Mouse (Mus musculus): ENCODE measurements around the gene Rab33b. TPM values are rescaled to one million over a fixed set of nuclear protein-coding genes. Genes with fewer than 3 reads are reported as not detected.

The Rab33b gene
- polyA plus RNA-seq, 1 experiment from 2014 or later: 4.7 TPM

DNA sequence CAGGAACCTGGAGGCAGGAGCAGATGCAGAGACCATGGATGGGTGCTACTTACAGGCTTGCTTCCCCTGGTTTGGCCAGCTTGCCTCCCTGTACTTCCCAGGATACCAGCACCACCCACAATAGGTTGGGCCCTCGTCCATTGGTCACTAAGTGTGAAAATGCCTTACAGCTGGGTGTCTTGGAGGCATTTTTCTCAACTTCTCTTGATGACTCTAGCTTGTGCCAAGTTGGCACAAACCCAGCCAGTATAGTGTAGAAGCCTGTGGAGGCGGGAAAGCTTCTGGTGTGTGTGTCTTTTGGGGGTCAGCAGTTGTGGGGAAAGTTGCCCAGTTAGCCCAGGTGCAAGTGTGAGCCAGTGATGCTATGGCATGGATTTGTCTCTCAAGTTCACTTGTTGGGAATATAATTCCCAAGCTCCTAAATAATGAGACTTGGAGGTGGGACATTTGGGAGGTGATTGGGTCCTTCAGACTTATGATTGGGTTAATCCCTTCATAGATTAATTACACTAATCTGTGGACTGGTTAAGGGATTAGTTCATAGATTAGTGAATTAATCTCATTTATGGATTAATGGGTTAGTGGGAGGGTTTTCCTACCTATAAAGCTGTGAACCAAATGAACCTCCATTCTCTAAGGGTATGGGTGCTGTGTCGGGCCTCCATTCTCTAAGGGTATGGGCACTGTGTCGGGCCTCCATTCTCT lies 2.9 kb downstream of the Rab33b start:
- ATAC-seq (ENCODE audit: insufficient read depth): no peak
- Histone ChIP-seq H3K27me3 (no peaks in the 10 kb centered on the region), H3K9me3 (replicated peaks) (no peaks in the 10 kb centered on the region), H3K4me1 (replicated peaks) (peaks cover 25% of the 10 kb centered on the region), H3K4me3 (replicated peaks) (no peak overlapping the region), H3K36me3 (replicated peaks) (no peaks in the 10 kb centered on the region), H3K9ac (no peak overlapping the region), H3K4me2 (no peak overlapping the region), H3K27ac (replicated peaks) (no peak overlapping the region)
- 72% methylated on average over 4 of the region's 4 CpGs for WGBS (ENCODE audit: insufficient replicate concordance)

GRCm38 (mm10) chr3:51490088-51490753 lies 6.5 kb downstream of the Rab33b start:
- Histone ChIP-seq H3K4me3 (replicated peaks) (no peak overlapping the region), H3K4me1 (replicated peaks) (peaks cover 8% of the 10 kb centered on the region), H3K36me3 (replicated peaks) (peaks cover 11% of the 10 kb centered on the region), H3K9me3 (replicated peaks) (no peaks in the 10 kb centered on the region), H3K4me2 (no peak overlapping the region), H3K27me3 (no peaks in the 10 kb centered on the region), H3K27ac (replicated peaks) (no peak overlapping the region), H3K9ac (no peak overlapping the region)
- WGBS (ENCODE audit: insufficient replicate concordance): 69% methylated on average over 7 of the region's 7 CpGs
- no peak for ATAC-seq (ENCODE audit: insufficient read depth)

- Histone ChIP-seq H3K27ac (replicated peaks) (no peak overlapping the region), H3K4me2 (no peak overlapping the region), H3K36me3 (replicated peaks) (peaks cover 11% of the 10 kb centered on the region), H3K9me3 (replicated peaks) (no peaks in the 10 kb centered on the region), H3K4me1 (replicated peaks) (no peaks in the 10 kb centered on the region), H3K9ac (no peak overlapping the region), H3K27me3 (no peaks in the 10 kb centered on the region), H3K4me3 (replicated peaks) (no peak overlapping the region)
- 79% methylated on average over 13 of the region's 13 CpGs for WGBS (ENCODE audit: insufficient replicate concordance)
- ATAC-seq (ENCODE audit: insufficient read depth): no peak
Measured at GRCm38 (mm10) chr3:51493272-51493838, 9.6 kb downstream of the Rab33b start.

- Histone ChIP-seq H3K27me3 (no peaks in the 10 kb centered on the region), H3K4me2 (no peak overlapping the region), H3K36me3 (replicated peaks) (peaks cover 11% of the 10 kb centered on the region), H3K9me3 (replicated peaks) (no peaks in the 10 kb centered on the region), H3K9ac (no peak overlapping the region), H3K4me1 (replicated peaks) (no peaks in the 10 kb centered on the region), H3K27ac (replicated peaks) (no peak overlapping the region), H3K4me3 (replicated peaks) (no peak overlapping the region)
- no peak for ATAC-seq (ENCODE audit: insufficient read depth)
- WGBS (ENCODE audit: insufficient replicate concordance): 77% methylated on average over 2 of the region's 2 CpGs
Measured at GRCm38 (mm10) chr3:51494466-51494865, 10.7 kb downstream of the Rab33b start.

GRCm38 (mm10) chr3:51495646-51496045 lies 11.9 kb downstream of the Rab33b start:
- Histone ChIP-seq H3K27ac (replicated peaks) (no peak overlapping the region), H3K36me3 (replicated peaks) (peaks cover 11% of the 10 kb centered on the region), H3K9ac (no peak overlapping the region), H3K9me3 (replicated peaks) (no peaks in the 10 kb centered on the region), H3K27me3 (no peaks in the 10 kb centered on the region), H3K4me2 (no peak overlapping the region), H3K4me3 (replicated peaks) (no peak overlapping the region), H3K4me1 (replicated peaks) (no peaks in the 10 kb centered on the region)
- WGBS (ENCODE audit: insufficient replicate concordance): 71% methylated on average over 9 of the region's 9 CpGs
- ATAC-seq (ENCODE audit: insufficient read depth): no peak

GRCm38 (mm10) chr3:51497978-51498377 lies 14.3 kb downstream of the Rab33b start:
- peaks cover 11% of the 10 kb centered on the region for H3K36me3 ChIP-seq (replicated peaks)

GRCm38 (mm10) chr3:51498659-51499058 lies 14.9 kb downstream of the Rab33b start:
- Histone ChIP-seq H3K4me2 (no peak overlapping the region), H3K9me3 (replicated peaks) (no peaks in the 10 kb centered on the region), H3K36me3 (replicated peaks) (peaks cover 6% of the 10 kb centered on the region), H3K4me1 (replicated peaks) (no peaks in the 10 kb centered on the region), H3K27ac (replicated peaks) (no peak overlapping the region), H3K4me3 (replicated peaks) (no peak overlapping the region), H3K9ac (no peak overlapping the region), H3K27me3 (no peaks in the 10 kb centered on the region)
- no peak for ATAC-seq (ENCODE audit: insufficient read depth)
- WGBS (ENCODE audit: insufficient replicate concordance): 59% methylated on average over 5 of the region's 5 CpGs

More at GRCm38 (mm10) chr3:51497978-51498377, 14.3 kb downstream of the Rab33b start:
- H3K9ac ChIP-seq: no peak overlapping the region
- no peak overlapping the region for H3K27ac ChIP-seq (replicated peaks)
- no peaks in the 10 kb centered on the region for H3K27me3 ChIP-seq
- no peak overlapping the region for H3K4me3 ChIP-seq (replicated peaks)
- WGBS (ENCODE audit: insufficient replicate concordance): 70% methylated on average over 1 of the region's 1 CpGs
- H3K9me3 ChIP-seq (replicated peaks): no peaks in the 10 kb centered on the region
- no peaks in the 10 kb centered on the region for H3K4me1 ChIP-seq (replicated peaks)
- ATAC-seq (ENCODE audit: insufficient read depth): no peak
- H3K4me2 ChIP-seq: no peak overlapping the region

- no peaks in the 10 kb centered on the region for H3K4me1 ChIP-seq (replicated peaks)
- no peaks in the 10 kb centered on the region for H3K9me3 ChIP-seq (replicated peaks)
- no peak overlapping the region for H3K9ac ChIP-seq
- no peak for ATAC-seq (ENCODE audit: insufficient read depth)
- no peak overlapping the region for H3K4me3 ChIP-seq (replicated peaks)
- WGBS (ENCODE audit: insufficient replicate concordance): 60% methylated on average over 4 of the region's 4 CpGs
- no peaks in the 10 kb centered on the region for H3K36me3 ChIP-seq (replicated peaks)
- no peak overlapping the region for H3K4me2 ChIP-seq
- no peak overlapping the region for H3K27ac ChIP-seq (replicated peaks)
- H3K27me3 ChIP-seq: no peaks in the 10 kb centered on the region
Measured at GRCm38 (mm10) chr3:51499876-51500275, 16.2 kb downstream of the Rab33b start.

DNA sequence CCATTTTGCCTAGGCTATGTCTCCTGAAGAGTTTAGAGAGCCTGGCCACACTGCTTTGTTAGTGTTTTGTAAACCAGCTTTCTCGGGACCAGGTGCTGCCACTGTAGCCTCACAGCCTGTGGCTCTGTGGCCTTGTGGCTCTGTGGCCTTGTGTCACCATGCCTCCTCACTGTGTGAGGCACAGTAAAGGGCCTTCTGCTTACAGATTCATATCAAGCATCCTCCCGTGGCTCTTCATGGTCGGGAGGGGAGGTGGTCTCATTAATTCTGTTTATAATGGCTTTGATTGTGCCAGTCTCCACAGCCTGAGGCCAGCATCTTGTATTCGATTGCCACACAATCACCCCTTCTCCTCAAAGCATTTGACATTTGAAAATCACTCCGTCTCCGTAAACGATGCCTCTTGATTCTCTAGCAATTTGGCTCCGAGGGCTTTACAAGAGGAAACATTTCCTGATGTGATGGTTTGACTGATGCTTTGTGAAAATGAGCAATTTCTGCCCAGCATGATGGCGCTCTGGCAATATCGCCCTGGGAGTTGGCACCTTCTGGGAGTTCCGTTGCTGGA lies 20.7 kb downstream of the Rab33b start:
- Histone ChIP-seq H3K4me3 (replicated peaks) (no peak overlapping the region), H3K4me2 (no peak overlapping the region), H3K27me3 (no peaks in the 10 kb centered on the region), H3K9ac (no peak overlapping the region), H3K4me1 (replicated peaks) (no peaks in the 10 kb centered on the region), H3K36me3 (replicated peaks) (no peaks in the 10 kb centered on the region), H3K27ac (replicated peaks) (no peak overlapping the region), H3K9me3 (replicated peaks) (no peaks in the 10 kb centered on the region)
- 67% methylated on average over 11 of the region's 11 CpGs for WGBS (ENCODE audit: insufficient replicate concordance)
- no peak for ATAC-seq (ENCODE audit: insufficient read depth)

- WGBS (ENCODE audit: insufficient replicate concordance): 78% methylated on average over 19 of the region's 19 CpGs
- Histone ChIP-seq H3K4me2 (no peak overlapping the region), H3K9me3 (replicated peaks) (no peaks in the 10 kb centered on the region), H3K27ac (replicated peaks) (no peak overlapping the region), H3K36me3 (replicated peaks) (no peaks in the 10 kb centered on the region), H3K4me1 (replicated peaks) (no peaks in the 10 kb centered on the region), H3K9ac (no peak overlapping the region), H3K27me3 (no peaks in the 10 kb centered on the region), H3K4me3 (replicated peaks) (no peak overlapping the region)
- ATAC-seq (ENCODE audit: insufficient read depth): no peak
Measured at GRCm38 (mm10) chr3:51505465-51505864, 21.7 kb downstream of the Rab33b start.

GRCm38 (mm10) chr3:51510903-51511302 lies 27.2 kb downstream of the Rab33b start:
- no peaks in the 10 kb centered on the region for H3K9me3 ChIP-seq (replicated peaks)
- peaks cover 8% of the 10 kb centered on the region; the same call in 1 of the 2 replicates for H3K4me1 ChIP-seq (replicated peaks)
- no peak for ATAC-seq (ENCODE audit: insufficient read depth)
- peak overlapping the region; percentile 54 for H3K4me2 ChIP-seq
- 16% methylated on average over 8 of the region's 8 CpGs for WGBS (ENCODE audit: insufficient replicate concordance)
- no peaks in the 10 kb centered on the region for H3K27me3 ChIP-seq
- H3K4me3 ChIP-seq (replicated peaks): peak overlapping the region; percentile 32
- no peaks in the 10 kb centered on the region for H3K36me3 ChIP-seq (replicated peaks)
- no peak overlapping the region for H3K9ac ChIP-seq
- no peak overlapping the region for H3K27ac ChIP-seq (replicated peaks)
